Mouse (Mus musculus) liver, adult 2 months (tissue): ENCODE results near the gene Trappc2.

Experiments used
- CTCF ChIP-seq: fragments of 200-500 bp; IDR thresholded peaks from 2 replicates; pipeline ENCODE4 v1.5.1; 2011; ENCODE audit warnings: low read depth, low read length, control low read depth
- POLR2A ChIP-seq: fragments of 200-500 bp; IDR thresholded peaks from 2 replicates; pipeline ENCODE4 v1.6.1; 2011; ENCODE audit warnings: low read length, control low read depth; ENCODE audit not compliant: insufficient read depth; ENCODE audit errors: extremely low read depth

GRCm38 (mm10) chrX:166416196-166416595 lies 24.2 kb upstream of the Trappc2 start:
- TF ChIP-seq POLR2A (no peak), CTCF (peak; percentile 41)
